ENCODE assay signal across 7 mouse cellular contexts in genomic region chr6:91686597-91686996, GRCm38 (mm10). TPM values are rescaled to one million over a fixed set of nuclear protein-coding genes. Genes with fewer than 3 reads are reported as not detected.
DNase-seq lines count a peak whose midpoint lies in the region; ATAC-seq and TF ChIP-seq lines count a peak whose summit lies in the region.

No protein-coding gene starts in this region.

- H3K79me2 ChIP-seq in MEL (ENCODE audit: control insufficient read depth, insufficient read depth, low read length, poor library complexity): peaks cover 54% of the 10 kb centered on the region

- peaks cover 16 to 38% of the 10 kb centered on the region in 2 experiments for H3K4me1 ChIP-seq in MEL (ENCODE audit: control insufficient read depth in 1 of 2, insufficient read depth in 2 of 2, low read length in 2 of 2)
- peaks cover 64% of the 10 kb centered on the region for H3K4me1 ChIP-seq in heart, embryonic 12.5 days (replicated peaks)

- peak; percentile 24; the same call in 1 of the 2 replicates for ATAC-seq in heart, embryonic 12.5 days (ENCODE audit: insufficient number of reproducible peaks, low FRiP score)

- TF ChIP-seq RAD21 in MEL (IDR thresholded peaks at IDR 0.05; ENCODE audit: low read depth, low read length): no peak

- WGBS in heart, embryonic 12.5 days: 9% methylated on average over 4 of the region's 4 CpGs

- TF ChIP-seq CTCF in MEL (IDR thresholded peaks at IDR 0.05 in 2 of 3, conservative IDR thresholded peaks at IDR 0.05 in 1 of 3; ENCODE audit: control insufficient read depth in 1 of 3, insufficient read depth in 1 of 3, low read depth in 2 of 3, low read length in 3 of 3, poor library complexity in 1 of 3, severe bottlenecking in 1 of 3): no peak

- H3K9me3 ChIP-seq in MEL (replicated peaks; ENCODE audit: insufficient read depth, low read length): no peaks in the 10 kb centered on the region
- no peaks in the 10 kb centered on the region for H3K9me3 ChIP-seq in heart, embryonic 12.5 days (replicated peaks)

- no peak for TF ChIP-seq EP300 in MEL (IDR thresholded peaks at IDR 0.05; ENCODE audit: low read depth in 1 of 2, low read length in 2 of 2)

- H3K27me3 ChIP-seq in MEL (ENCODE audit: control insufficient read depth in 1 of 2, insufficient read depth in 2 of 2, low read length in 2 of 2): no peaks in the 10 kb centered on the region
- no peaks in the 10 kb centered on the region for H3K27me3 ChIP-seq in heart, embryonic 12.5 days (replicated peaks)

- TF ChIP-seq POLR2A in MEL (IDR thresholded peaks at IDR 0.05; ENCODE audit: control insufficient read depth in 1 of 2, insufficient read depth in 1 of 2, low read depth in 1 of 2, low read length in 2 of 2, poor library complexity in 1 of 2): no peak

- no peak overlapping the region for H3K27ac ChIP-seq in MEL (ENCODE audit: control insufficient read depth, low read depth, low read length)
- peak overlapping the region; percentile 92 for H3K27ac ChIP-seq in heart, embryonic 12.5 days (ENCODE audit: poor library complexity, severe bottlenecking)

- no peak overlapping the region for H3K4me3 ChIP-seq in MEL (ENCODE audit: control insufficient read depth in 1 of 2, insufficient read depth in 1 of 2, low read depth in 2 of 2, low read length in 2 of 2)
- peak overlapping the region; percentile 63 for H3K4me3 ChIP-seq in heart, embryonic 12.5 days

- H3K4me2 ChIP-seq in heart, embryonic 12.5 days: peak overlapping the region; percentile 78

- H3K36me3 ChIP-seq in MEL (ENCODE audit: control insufficient read depth in 1 of 2, insufficient read depth in 2 of 2, low read length in 2 of 2): peaks cover 3 to 30% of the 10 kb centered on the region in 2 experiments; a peak in 3 of 4 replicates
- no peaks in the 10 kb centered on the region for H3K36me3 ChIP-seq in heart, embryonic 12.5 days

- peak; percentile 30 for DNase-seq in MEL (ENCODE audit: low read depth, low spot score)
- DNase-seq in adrenal gland, postnatal 10 days: peak; percentile 83
- DNase-seq in kidney, postnatal 10 days: peak; percentile 78
- peak; percentile 52 for DNase-seq in mesoderm, embryonic 11.5 days (ENCODE audit: low read depth, low spot score)
- DNase-seq in spleen, adult 12 weeks (ENCODE audit: low spot score): no peak
- no peak for DNase-seq in layer of hippocampus, postnatal 25 days (ENCODE audit: extremely low spot score in 1 of 2, low spot score in 1 of 2)

- no peak overlapping the region for H3K9ac ChIP-seq in MEL (ENCODE audit: control insufficient read depth, low read depth, low read length, poor library complexity, severe bottlenecking)
- H3K9ac ChIP-seq in heart, embryonic 12.5 days: no peak overlapping the region; the same call in 1 of the 2 replicates

TF ChIP-seq in MEL, 35 proteins besides CTCF, POLR2A, EP300 and RAD21:
- no peak for TF ChIP-seq USF1 (IDR thresholded peaks at IDR 0.05; ENCODE audit: low read depth, low read length)
- TF ChIP-seq CHD1 (IDR thresholded peaks at IDR 0.05; ENCODE audit: low read depth, low read length): no peak
- TF ChIP-seq SIN3A (IDR thresholded peaks at IDR 0.05; ENCODE audit: low read length): no peak
- TF ChIP-seq ZMIZ1 (IDR thresholded peaks at IDR 0.05; ENCODE audit: low read depth, low read length): no peak
- TF ChIP-seq SMC3 (IDR thresholded peaks at IDR 0.05; ENCODE audit: low read depth, low read length): no peak
- TF ChIP-seq USF2 (IDR thresholded peaks at IDR 0.05; ENCODE audit: borderline replicate concordance in 1 of 2, insufficient read depth in 1 of 2, low read depth in 1 of 2, low read length in 2 of 2): no peak
- TF ChIP-seq MAFK (IDR thresholded peaks at IDR 0.05; ENCODE audit: borderline replicate concordance, low read depth, low read length): no peak
- TF ChIP-seq BHLHE40 (IDR thresholded peaks at IDR 0.05; ENCODE audit: borderline replicate concordance, low read depth, low read length): no peak
- TF ChIP-seq POLR2AphosphoS2 (IDR thresholded peaks at IDR 0.05; ENCODE audit: low read length): no peak
- TF ChIP-seq MXI1 (IDR thresholded peaks at IDR 0.05; ENCODE audit: low read depth, low read length): no peak
- TF ChIP-seq ELF1 (IDR thresholded peaks at IDR 0.05; ENCODE audit: low read depth, low read length): no peak
- TF ChIP-seq GATA1 (IDR thresholded peaks at IDR 0.05; ENCODE audit: low read depth, low read length): no peak
- no peak for TF ChIP-seq MYC (IDR thresholded peaks at IDR 0.05; ENCODE audit: low read depth, low read length)
- TF ChIP-seq E2F4 (IDR thresholded peaks at IDR 0.05; ENCODE audit: borderline replicate concordance, low read depth, low read length): no peak
- no peak for TF ChIP-seq NRF1 (IDR thresholded peaks at IDR 0.05; ENCODE audit: insufficient read depth, low read depth, low read length, poor library complexity, severe bottlenecking)
- no peak for TF ChIP-seq NELFE (IDR thresholded peaks at IDR 0.05; ENCODE audit: low read depth, low read length)

RNA-seq across cellular contexts. Expression of gene Slc6a6, which starts 2.7 kb away (rescaled TPM):
- 54.6 and 57.2 TPM in 2 replicates for total RNA-seq in MEL (2012; rRNA removed)
- 10 to 100 TPM in 1 of 2 experiments, not detected in 1; 90.0 TPM for polyA plus RNA-seq in MEL (2012; ENCODE audit: insufficient read depth in 1 of 2, insufficient read length in 2 of 2, low read depth in 1 of 2, low replicate concordance in 2 of 2, missing spikeins in 1 of 2)
- total RNA-seq in adrenal gland, postnatal 10 days (2021): 100 to 1,000 TPM; 175 to 205 TPM
- 79.1 and 85.8 TPM in 2 replicates for polyA plus RNA-seq in heart, embryonic 12.5 days (2016; fragmentation: Nextera tagmentation; extraction: Ambion mirVana)
- total RNA-seq in layer of hippocampus, postnatal 25 days (2021): 100 to 1,000 TPM; 104 to 168 TPM

Comparison
In these comparisons a context has a peak if more than half of its experiments do, and no peak if none do; other contexts are left out.
1. DNase-seq: peak in MEL (single experiment), adrenal gland, postnatal 10 days (single experiment), kidney, postnatal 10 days (single experiment) and mesoderm, embryonic 11.5 days (single experiment); none in spleen, adult 12 weeks (single experiment) and layer of hippocampus, postnatal 25 days (0 of 2).